Mouse (Mus musculus) bone marrow macrophage, adult 2 months (primary cell): Measurements from ENCODE around the gene Top2a.

Experiments
- CTCF ChIP-seq: IDR thresholded peaks from 2 replicates; pipeline ENCODE4 v1.5.1; 2012; ENCODE audit warnings: low read depth, mild to moderate bottlenecking, low read length, moderate library complexity
- POLR2A ChIP-seq: IDR thresholded peaks from 2 replicates; pipeline ENCODE4 v1.6.1; 2012; ENCODE audit warnings: mild to moderate bottlenecking, low read depth, low read length, borderline replicate concordance

- TF ChIP-seq CTCF, result no peak
- no peak for TF ChIP-seq POLR2A
Observed at GRCm38 (mm10) chr11:98949242-98949957, 74.6 kb downstream of the Top2a start.
